Mouse (Mus musculus) intestine, embryonic 14.5 days (tissue): Measurements from ENCODE around the gene Gm45208. TPM values are rescaled to one million over a fixed set of nuclear protein-coding genes. Genes with fewer than 3 reads are reported as not detected.
A peak's percentile ranks its signal among the peaks of the same experiment; 100 is the strongest.

ENCODE experiments used
- ATAC-seq: fragments of 200-750 bp; cut with Nextera tagmentation; replicated peaks from 2 replicates; pipeline ENCODE4 v1.8.0; 2017; ENCODE audit warnings: low read depth, moderate number of reproducible peaks, moderate TSS enrichment, moderate library complexity; ENCODE audit not compliant: low FRiP score, low TSS enrichment
- DNase-seq: peaks from one replicate; pipeline ENCODE4 v3.0.0-alpha.2; 2018; ENCODE audit warnings: low spot score
- H3K27ac ChIP-seq: fragments of 300-500 bp; sonication (generic); 2 replicates; pipeline ENCODE4 v1.5.1; 2014; ENCODE audit warnings: low read depth, mild to moderate bottlenecking, control low read depth
- H3K27me3 ChIP-seq: fragments of 300-500 bp; sonication (generic); replicated peaks from 2 replicates; pipeline ENCODE4 v1.6.1; 2014; ENCODE audit warnings: low read length, control low read depth; ENCODE audit not compliant: control insufficient read depth, insufficient read depth
- H3K36me3 ChIP-seq: fragments of 300-500 bp; sonication (generic); 2 replicates; pipeline ENCODE4 v1.6.1; 2014; ENCODE audit warnings: low read length, control low read depth; ENCODE audit not compliant: control insufficient read depth, insufficient read depth
- H3K4me1 ChIP-seq: fragments of 300-500 bp; sonication (generic); replicated peaks from 2 replicates; pipeline ENCODE4 v1.6.1; 2014; ENCODE audit warnings: low read length, control low read depth, mixed read lengths; ENCODE audit not compliant: control insufficient read depth, insufficient read depth
- H3K4me2 ChIP-seq: fragments of 300-500 bp; sonication (generic); 2 replicates; pipeline ENCODE4 v1.6.1; 2014; ENCODE audit warnings: low read length
- H3K4me3 ChIP-seq: fragments of 300-500 bp; sonication (generic); 2 replicates; pipeline ENCODE4 v1.5.1; 2014; ENCODE audit warnings: low read depth, low read length, control low read depth, mixed read lengths
- H3K9ac ChIP-seq: fragments of 300-500 bp; sonication (generic); 2 replicates; pipeline ENCODE4 v1.6.1; 2014; ENCODE audit warnings: mild to moderate bottlenecking, low read length
- H3K9me3 ChIP-seq: fragments of 300-500 bp; sonication (generic); 2 replicates; pipeline ENCODE4 v1.6.1; 2016; ENCODE audit warnings: low read length, control low read depth; ENCODE audit not compliant: control insufficient read depth
- WGBS: fragments of 180-500 bp; shearing (Covaris S2); extraction: QIAGEN DNeasy Blood & Tissue Kit; methylation state at CpG from one replicate; pipeline ENCODE4 v1.1.7; 2014; 5-methylcytosine and 5-hydroxymethylcytosine counted together
- polyA plus RNA-seq: library from polyadenylated mRNA; unstranded; fragments of >200 nt; fragmentation: Nextera tagmentation; extraction: Ambion mirVana; gene quantifications from 2 replicates; pipeline ENCODE4 v1.2.1, GENCODE M21; 2014

The Gm45208 gene
- polyA plus RNA-seq, 1 experiment from 2014 or later: not detected

GRCm38 (mm10) chrX:7772766-7773165 is 50.7 kb downstream of the Gm45208 start:
- no peaks in the 10 kb centered on the region for H3K4me1 ChIP-seq
- ATAC-seq: no peak
- no peak for DNase-seq
- no peak overlapping the region for H3K9ac ChIP-seq
- H3K4me3 ChIP-seq: no peak overlapping the region
- H3K4me2 ChIP-seq: no peak overlapping the region
- no peaks in the 10 kb centered on the region for H3K9me3 ChIP-seq
- WGBS: 65% methylated on average over 2 of the region's 2 CpGs
- H3K36me3 ChIP-seq: peaks cover 40% of the 10 kb centered on the region
- no peak overlapping the region for H3K27ac ChIP-seq
- no peaks in the 10 kb centered on the region for H3K27me3 ChIP-seq

- Histone ChIP-seq H3K4me1 (no peaks in the 10 kb centered on the region), H3K27ac (no peak overlapping the region), H3K4me2 (no peak overlapping the region), H3K9ac (no peak overlapping the region), H3K27me3 (no peaks in the 10 kb centered on the region), H3K36me3 (peaks cover 24% of the 10 kb centered on the region), H3K9me3 (no peaks in the 10 kb centered on the region), H3K4me3 (no peak overlapping the region)
- no peak for DNase-seq
- WGBS: 75% methylated on average over 9 of the region's 9 CpGs
- ATAC-seq: no peak
Observed at GRCm38 (mm10) chrX:7775501-7776205, 53.6 kb downstream of the Gm45208 start.

DNA sequence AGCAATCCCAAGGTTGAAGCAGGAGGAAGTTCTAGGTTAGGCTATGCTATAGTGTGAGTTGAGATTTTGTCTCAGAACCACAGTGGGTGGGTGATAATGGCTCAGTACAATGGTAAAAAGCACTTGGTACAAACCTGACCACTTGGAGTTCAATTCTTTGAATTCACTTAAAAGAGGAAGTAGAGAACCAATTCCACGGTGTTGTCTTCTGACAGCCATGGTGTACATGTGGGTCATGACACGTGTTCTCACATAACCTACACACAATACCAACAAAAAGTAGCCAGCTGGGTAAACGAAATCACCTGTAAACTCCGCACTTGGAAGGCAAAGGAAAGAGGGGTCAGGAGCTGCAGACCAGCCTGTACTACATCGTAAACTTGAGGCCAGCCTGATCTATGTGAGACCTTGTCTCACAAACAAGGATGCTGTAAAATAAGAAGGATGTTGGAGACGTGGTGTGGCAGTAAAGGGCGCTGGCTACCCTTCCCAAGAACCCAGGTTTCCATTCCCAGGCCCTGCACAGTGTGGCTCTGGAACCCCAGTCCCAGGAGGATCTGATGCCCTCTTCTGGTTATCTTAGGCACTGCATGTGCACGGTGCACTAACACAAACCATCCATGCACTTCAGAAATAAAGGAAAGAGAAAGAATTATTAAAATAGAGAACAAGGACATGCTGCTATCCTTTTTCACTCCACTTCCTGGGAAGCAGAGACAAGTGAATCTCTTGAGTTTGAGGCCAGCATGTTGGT is 54.5 kb downstream of the Gm45208 start:
- H3K36me3 ChIP-seq: peaks cover 17% of the 10 kb centered on the region
- H3K4me3 ChIP-seq: no peak overlapping the region
- no peaks in the 10 kb centered on the region for H3K9me3 ChIP-seq
- 48% methylated on average over 8 of the region's 8 CpGs for WGBS
- H3K4me2 ChIP-seq: no peak overlapping the region
- ATAC-seq (peak; percentile 79; the same call in 1 of the 2 replicates), DNase-seq (peak; percentile 79)
- H3K27ac ChIP-seq: no peak overlapping the region
- no peak overlapping the region for H3K9ac ChIP-seq
- H3K4me1 ChIP-seq: no peaks in the 10 kb centered on the region
- no peaks in the 10 kb centered on the region for H3K27me3 ChIP-seq

DNA sequence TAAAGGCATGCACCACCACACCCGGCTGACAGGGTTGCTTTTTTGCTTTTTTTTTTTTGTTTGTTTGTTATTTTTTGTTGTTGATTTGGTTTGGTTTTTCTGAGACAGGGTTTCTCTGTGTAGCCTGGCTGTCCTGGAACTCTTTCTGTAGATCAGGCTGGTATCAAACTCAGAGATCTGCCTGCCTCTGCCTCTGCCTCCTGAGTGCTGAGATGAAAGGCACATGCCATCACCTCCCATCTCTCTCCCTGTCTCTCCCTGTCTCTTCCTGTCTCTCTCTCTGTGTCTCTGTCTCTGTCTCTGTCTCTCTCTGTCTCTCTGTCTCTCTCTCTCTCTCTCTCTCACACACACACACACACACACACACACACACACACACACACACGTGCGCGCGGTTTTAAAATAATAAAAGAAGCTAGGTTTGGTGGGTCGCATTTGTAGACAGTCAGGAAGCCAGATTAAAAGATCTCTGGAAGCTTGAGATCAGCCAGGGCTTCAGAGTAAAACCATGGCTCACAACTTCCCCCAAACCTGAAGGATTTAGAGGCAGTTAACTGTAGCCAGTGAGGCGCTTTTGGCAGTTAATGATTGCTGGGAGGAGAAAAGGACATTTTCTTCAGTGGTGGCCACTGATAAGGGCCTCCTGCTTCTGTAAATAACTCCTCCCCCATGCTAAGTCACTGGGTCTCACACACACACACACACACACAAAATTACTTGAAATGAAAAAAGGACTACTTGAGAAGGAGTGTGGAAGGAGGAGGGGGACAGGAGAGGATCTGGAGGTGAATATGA is 56.6 kb downstream of the Gm45208 start:
- no peak for DNase-seq
- Histone ChIP-seq H3K9me3 (no peaks in the 10 kb centered on the region), H3K4me2 (no peak overlapping the region), H3K27me3 (no peaks in the 10 kb centered on the region), H3K9ac (no peak overlapping the region), H3K27ac (no peak overlapping the region), H3K36me3 (peaks cover 12% of the 10 kb centered on the region; the same call in 1 of the 2 replicates), H3K4me1 (no peaks in the 10 kb centered on the region), H3K4me3 (no peak overlapping the region)
- 68% methylated on average over 7 of the region's 7 CpGs for WGBS
- ATAC-seq: no peak

DNA sequence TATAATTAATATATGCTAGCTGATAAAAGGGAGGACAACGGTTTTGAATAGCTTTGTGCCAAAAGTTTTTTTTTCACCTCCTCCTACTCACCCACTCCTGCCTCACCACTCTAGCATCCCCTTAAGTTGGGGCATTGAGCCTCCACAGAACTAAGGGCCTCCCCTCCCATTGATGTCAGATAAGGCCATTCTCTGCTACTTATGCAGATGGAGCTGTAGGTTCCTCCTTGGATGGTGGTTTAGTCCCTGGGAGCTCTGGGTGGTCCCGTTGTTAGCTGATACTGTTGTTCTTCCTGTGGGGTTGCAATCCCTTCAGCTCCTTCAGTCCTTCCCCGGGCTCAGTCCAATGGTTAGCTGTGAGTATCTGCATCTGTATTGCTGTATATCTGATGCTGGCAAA is 57.2 kb downstream of the Gm45208 start:
- no peak overlapping the region for H3K27ac ChIP-seq
- 16% methylated on average over 3 of the region's 3 CpGs for WGBS

More for the DNA sequence above, 57.2 kb downstream of the Gm45208 start:
- no peaks in the 10 kb centered on the region for H3K4me1 ChIP-seq
- no peak overlapping the region for H3K9ac ChIP-seq
- H3K27me3 ChIP-seq: no peaks in the 10 kb centered on the region
- no peak overlapping the region for H3K4me2 ChIP-seq
- H3K9me3 ChIP-seq: no peaks in the 10 kb centered on the region
- H3K36me3 ChIP-seq: 0 out of 2 replicates have a peak, but pooled peaks cover 5% of the 10 kb centered on the region
- DNase-seq: no peak
- no peak for ATAC-seq
- no peak overlapping the region for H3K4me3 ChIP-seq

Other genes with a start within 250 kb of the Gm45208 start
- 0.05 TPM in 1 of 2 replicates, not detected in the other for gene Foxp3, start 148.6 kb upstream of the Gm45208 start, polyA plus RNA-seq
- 1.4 and 2.2 TPM in 2 replicates for gene Ppp1r3f, start 148.0 kb upstream of the Gm45208 start, polyA plus RNA-seq
- gene Ccdc22, start 116.7 kb upstream of the Gm45208 start, polyA plus RNA-seq: 28.0 and 29.7 TPM in 2 replicates
- gene Cacna1f, start 115.2 kb upstream of the Gm45208 start, polyA plus RNA-seq: 0.04 TPM in 1 of 2 replicates, not detected in the other
- 3.1 and 3.9 TPM in 2 replicates for gene Syp, start 83.8 kb upstream of the Gm45208 start, polyA plus RNA-seq
- 6.5 and 8.2 TPM in 2 replicates for gene Prickle3, start 65.0 kb upstream of the Gm45208 start, polyA plus RNA-seq
- 238 TPM in 2 replicates for gene Plp2, start 50.9 kb upstream of the Gm45208 start, polyA plus RNA-seq
- 0.39 and 0.57 TPM in 2 replicates for gene Magix, start 41.0 kb upstream of the Gm45208 start, polyA plus RNA-seq
- gene Gpkow, start 25.1 kb upstream of the Gm45208 start, polyA plus RNA-seq: 33.6 and 38.0 TPM in 2 replicates
- gene Wdr45, start 7.9 kb upstream of the Gm45208 start, polyA plus RNA-seq: 21.5 and 24.9 TPM in 2 replicates
- 81.0 and 81.1 TPM in 2 replicates for gene Praf2, start 6.2 kb downstream of the Gm45208 start, polyA plus RNA-seq
- 14.1 and 15.4 TPM in 2 replicates for gene Ccdc120, start 28.7 kb downstream of the Gm45208 start, polyA plus RNA-seq
- 18.5 and 19.7 TPM in 2 replicates for gene Tfe3, start 40.3 kb downstream of the Gm45208 start, polyA plus RNA-seq
- 31.3 and 35.8 TPM in 2 replicates for gene Gripap1, start 67.5 kb downstream of the Gm45208 start, polyA plus RNA-seq
- 1.6 and 2.2 TPM in 2 replicates for gene Kcnd1, start 100.0 kb downstream of the Gm45208 start, polyA plus RNA-seq
- gene Otud5, start 119.1 kb downstream of the Gm45208 start, polyA plus RNA-seq: 30.4 and 32.1 TPM in 2 replicates
- gene Pim2, start 156.0 kb downstream of the Gm45208 start, polyA plus RNA-seq: 5.8 and 7.5 TPM in 2 replicates
- 12.3 and 12.6 TPM in 2 replicates for gene Slc35a2, start 161.8 kb downstream of the Gm45208 start, polyA plus RNA-seq
- gene Pqbp1, start 177.0 kb downstream of the Gm45208 start, polyA plus RNA-seq: 90.5 and 99.5 TPM in 2 replicates
- gene Timm17b, start 177.1 kb downstream of the Gm45208 start, polyA plus RNA-seq: 150 and 157 TPM in 2 replicates
- not detected in 2 replicates for gene Gm10491, start 185.6 kb downstream of the Gm45208 start, polyA plus RNA-seq
- not detected in 2 replicates for gene Gm10490, start 187.3 kb downstream of the Gm45208 start, polyA plus RNA-seq
- gene Pcsk1n, start 197.6 kb downstream of the Gm45208 start, polyA plus RNA-seq: 10.1 and 13.8 TPM in 2 replicates
- not detected in 2 replicates for gene Eras, start 206.4 kb downstream of the Gm45208 start, polyA plus RNA-seq
- gene Hdac6, start 225.6 kb downstream of the Gm45208 start, polyA plus RNA-seq: 22.4 and 24.3 TPM in 2 replicates